Mouse (Mus musculus) heart, adult 2 months (tissue): ENCODE measurements around the gene Bdh2.

ENCODE experiments used
- CTCF ChIP-seq: fragments of 200-600 bp; IDR thresholded peaks from 2 replicates; pipeline ENCODE4 v1.8.1; 2022; ENCODE audit warnings: antibody characterized with exemption, mild to moderate bottlenecking, moderate library complexity
- EP300 ChIP-seq: fragments of 200-500 bp; IDR thresholded peaks from 2 replicates; pipeline ENCODE4 v1.6.1; 2011; ENCODE audit warnings: low read depth, low read length, control low read depth; ENCODE audit not compliant: insufficient read depth

DNA sequence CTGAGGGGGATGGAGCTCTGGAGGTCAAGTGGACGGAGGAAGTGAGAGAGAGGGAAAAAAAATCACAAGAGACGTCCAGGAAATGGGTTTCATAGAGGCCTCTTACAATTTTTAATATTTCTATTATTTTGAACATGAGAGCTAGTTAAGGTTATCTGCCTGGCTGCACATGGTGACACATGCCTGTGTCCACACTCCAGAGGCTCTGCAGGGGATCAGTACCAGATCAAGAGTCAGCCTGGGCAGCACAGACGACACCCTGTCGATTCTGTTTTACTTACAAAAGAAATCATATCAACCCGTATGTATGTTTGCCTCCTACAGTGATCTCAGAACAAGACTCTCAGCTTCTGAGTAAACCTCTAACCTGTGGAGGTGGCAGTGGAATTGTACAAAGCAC lies 12.4 kb upstream of the Bdh2 start:
- TF ChIP-seq CTCF (no peak), EP300 (no peak)
